Mouse (Mus musculus) neural tube, embryonic 11.5 days (tissue): ENCODE results near the gene Ctdspl2. TPM values are rescaled to one million over a fixed set of nuclear protein-coding genes. Genes with fewer than 3 reads are reported as not detected.

Experiments
- ATAC-seq: fragments of 200-750 bp; cut with Nextera tagmentation; 2 replicates; pipeline ENCODE4 v1.8.0; 2017; ENCODE audit warnings: moderate number of reproducible peaks, mild to moderate bottlenecking, moderate TSS enrichment, moderate library complexity; ENCODE audit not compliant: insufficient read depth, low FRiP score, low TSS enrichment
- DNase-seq: peaks from one replicate; pipeline ENCODE4 v3.0.0-alpha.2; 2015; ENCODE audit warnings: low spot score
- H3K27ac ChIP-seq: fragments of 300-500 bp; sonication (generic); 2 replicates; pipeline ENCODE4 v1.5.1; 2014; ENCODE audit warnings: low read depth, mild to moderate bottlenecking, low read length
- H3K27me3 ChIP-seq: fragments of 300-500 bp; sonication (generic); 2 replicates; pipeline ENCODE4 v1.6.1; 2014; ENCODE audit warnings: mild to moderate bottlenecking, low read length, mixed read lengths; ENCODE audit not compliant: control insufficient read depth, insufficient read depth
- H3K36me3 ChIP-seq: fragments of 300-500 bp; sonication (generic); 2 replicates; pipeline ENCODE4 v1.6.1; 2014; ENCODE audit warnings: mild to moderate bottlenecking, low read length, moderate library complexity, mixed read lengths; ENCODE audit not compliant: control insufficient read depth, insufficient read depth
- H3K4me1 ChIP-seq: fragments of 300-500 bp; sonication (generic); 2 replicates; pipeline ENCODE4 v1.6.1; 2014; ENCODE audit warnings: low read length, mixed read lengths; ENCODE audit not compliant: control insufficient read depth, insufficient read depth
- H3K4me2 ChIP-seq: fragments of 300-500 bp; sonication (generic); 2 replicates; pipeline ENCODE4 v1.6.1; 2014; ENCODE audit warnings: low read depth, mild to moderate bottlenecking, moderate library complexity
- H3K4me3 ChIP-seq: fragments of 300-500 bp; sonication (generic); 2 replicates; pipeline ENCODE4 v1.5.1; 2014; ENCODE audit warnings: low read depth, low read length
- H3K9ac ChIP-seq: fragments of 300-500 bp; sonication (generic); 2 replicates; pipeline ENCODE4 v1.6.1; 2014; ENCODE audit warnings: mild to moderate bottlenecking, low read length
- H3K9me3 ChIP-seq: fragments of 300-500 bp; sonication (generic); 2 replicates; pipeline ENCODE4 v1.6.1; 2016; ENCODE audit warnings: low read length; ENCODE audit not compliant: control insufficient read depth
- WGBS: fragments of 180-500 bp; shearing (Covaris S2); extraction: QIAGEN DNeasy Blood & Tissue Kit; methylation state at CpG from one replicate; pipeline ENCODE4 v1.1.7; 2014; 5-methylcytosine and 5-hydroxymethylcytosine counted together
- microRNA-seq: library from miRNA; unstranded; fragments of <30 nt; microRNA quantifications from one replicate; pipeline ENCODE4, GENCODE M21; 2016
- polyA plus RNA-seq: library from polyadenylated mRNA; unstranded; fragments of >200 nt; fragmentation: Nextera tagmentation; extraction: Ambion mirVana; gene quantifications from 2 replicates; pipeline ENCODE4 v1.2.1, GENCODE M21; 2014

Gene Ctdspl2
- polyA plus RNA-seq, 1 experiment from 2014 or later = 46.7 TPM

DNA sequence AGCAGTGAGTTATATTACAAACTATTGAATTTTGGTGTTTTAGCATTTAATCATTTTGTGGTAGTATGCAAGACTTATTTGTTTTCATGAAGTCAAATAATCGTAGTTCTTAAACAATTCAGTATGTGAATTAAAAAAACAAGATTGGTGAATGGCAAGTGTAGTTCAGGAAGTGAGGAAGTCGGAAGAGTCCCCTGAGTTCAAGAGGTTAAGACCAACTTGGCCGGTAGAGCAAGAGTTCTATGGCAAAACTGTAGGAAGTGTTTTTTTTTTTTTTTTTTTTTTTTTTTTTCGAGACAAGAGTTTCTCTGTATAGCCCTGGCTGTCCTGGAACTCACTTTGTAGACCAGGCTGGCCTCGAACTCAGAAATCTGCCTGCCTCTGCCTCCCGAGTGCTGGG is 76.2 kb downstream of the Ctdspl2 start:
- Histone ChIP-seq H3K4me1 (no peaks in the 10 kb centered on the region), H3K4me3 (no peak overlapping the region), H3K27ac (no peak overlapping the region), H3K27me3 (no peaks in the 10 kb centered on the region), H3K4me2 (no peak overlapping the region), H3K36me3 (no peaks in the 10 kb centered on the region), H3K9me3 (no peaks in the 10 kb centered on the region), H3K9ac (no peak overlapping the region)
- DNase-seq (no peak), ATAC-seq (no peak)
- 87% methylated on average over 5 of the region's 6 CpGs for WGBS

DNA sequence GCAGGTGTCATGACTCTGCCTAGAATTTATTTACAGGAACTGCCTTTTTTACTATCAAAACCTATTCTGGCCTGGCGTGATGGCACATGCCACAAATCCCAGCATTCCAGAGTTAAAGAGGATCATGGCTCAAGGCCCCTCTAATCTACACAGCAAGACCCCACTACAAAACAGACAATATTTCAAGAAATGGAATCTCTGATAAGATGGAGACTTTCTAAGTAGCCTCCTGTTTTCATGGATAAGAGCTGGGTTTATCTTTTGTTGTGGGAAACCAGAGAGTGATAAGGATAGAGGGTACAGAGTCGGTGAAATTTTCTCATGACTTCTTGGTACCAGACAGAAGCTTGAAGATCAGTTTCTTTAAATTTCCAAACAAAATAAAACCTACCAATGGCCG is 80.3 kb downstream of the Ctdspl2 start:
- WGBS = 96% methylated on average over 3 of the region's 3 CpGs
- ATAC-seq (no peak), DNase-seq (no peak)
- H3K27me3 ChIP-seq = no peaks in the 10 kb centered on the region
- no peaks in the 10 kb centered on the region; the same call in 1 of the 2 replicates for H3K36me3 ChIP-seq
- H3K27ac ChIP-seq = no peak overlapping the region
- H3K4me2 ChIP-seq = no peak overlapping the region
- H3K9me3 ChIP-seq = no peaks in the 10 kb centered on the region
- H3K4me3 ChIP-seq = no peak overlapping the region
- no peak overlapping the region for H3K9ac ChIP-seq
- H3K4me1 ChIP-seq = no peaks in the 10 kb centered on the region

DNA sequence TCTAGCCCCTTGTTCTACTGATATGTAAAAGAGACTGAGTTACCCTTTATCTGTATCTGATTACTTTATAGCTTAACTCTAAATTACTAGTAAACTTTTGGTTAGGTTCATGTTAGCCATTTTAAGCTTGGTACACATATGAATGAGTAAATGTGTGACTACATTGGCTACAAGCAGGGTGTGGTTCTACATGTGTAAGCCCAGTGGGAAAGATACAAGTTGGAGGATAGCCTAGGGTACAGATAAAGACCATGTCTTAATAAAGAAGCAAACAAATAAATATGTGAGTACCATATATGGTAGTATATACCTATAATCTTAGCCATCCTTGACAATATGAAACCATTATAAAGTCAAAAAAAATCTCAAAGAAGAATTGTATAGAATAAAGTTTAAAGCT is 88.1 kb downstream of the Ctdspl2 start:
- Histone ChIP-seq H3K9me3 (no peaks in the 10 kb centered on the region), H3K36me3 (peaks cover 2% of the 10 kb centered on the region)
- no peak for ATAC-seq

DNA sequence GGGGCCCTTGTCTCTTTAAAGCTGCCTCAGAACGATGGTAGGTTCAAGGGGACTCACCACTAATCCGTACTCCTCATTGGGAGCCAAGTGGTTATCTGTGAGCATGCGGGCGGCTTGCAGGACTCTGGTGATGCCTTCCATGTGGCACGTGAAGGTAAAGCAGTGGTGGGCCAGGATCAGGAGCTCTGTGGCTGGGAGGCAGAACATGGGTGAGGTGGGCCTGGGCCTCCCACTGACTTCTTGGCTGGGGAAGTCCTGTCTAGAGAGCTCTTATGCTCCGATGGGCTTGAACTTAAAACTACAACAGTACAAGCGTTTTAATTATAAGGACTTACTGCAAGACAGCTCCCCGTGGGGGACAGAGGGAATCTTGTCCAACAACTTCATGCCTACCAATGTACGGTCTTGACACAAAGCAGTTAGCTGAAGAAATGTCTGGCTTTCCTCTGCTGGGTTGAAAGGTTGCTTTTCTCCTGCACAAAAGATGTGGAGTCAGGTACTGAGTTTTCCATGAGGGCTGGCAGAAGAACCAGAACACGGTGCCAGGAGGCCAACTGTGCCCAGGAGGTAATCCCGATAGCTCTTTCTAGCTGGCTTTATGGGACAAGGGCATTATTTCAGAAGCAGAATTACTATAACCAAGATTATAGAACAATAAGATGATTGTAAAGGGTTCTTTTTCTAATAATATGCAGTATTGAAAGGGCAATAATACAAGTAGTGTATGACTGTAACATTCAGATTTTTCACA is 103.7 kb downstream of the Ctdspl2 start:
- Histone ChIP-seq H3K36me3 (peaks cover 7% of the 10 kb centered on the region), H3K9ac (no peak overlapping the region), H3K27me3 (no peaks in the 10 kb centered on the region), H3K4me3 (no peak overlapping the region), H3K9me3 (no peaks in the 10 kb centered on the region), H3K27ac (no peak overlapping the region), H3K4me2 (no peak overlapping the region), H3K4me1 (no peaks in the 10 kb centered on the region)
- DNase-seq = no peak
- ATAC-seq = no peak
- WGBS = 92% methylated on average over 11 of the region's 11 CpGs

More for the DNA sequence above, 88.1 kb downstream of the Ctdspl2 start:
- DNase-seq = no peak
- Histone ChIP-seq H3K9ac (no peak overlapping the region), H3K4me1 (no peaks in the 10 kb centered on the region), H3K27me3 (no peaks in the 10 kb centered on the region), H3K4me2 (no peak overlapping the region), H3K4me3 (no peak overlapping the region), H3K27ac (no peak overlapping the region)

Small RNAs within 50 kb of the gene (microRNA-seq; reads per million reads assigned to microRNA genes)
- gene Gm47314 = not detected

Other genes starting within 250 kb of the Ctdspl2 start
- gene Frmd5, start 148.9 kb upstream of the Ctdspl2 start, polyA plus RNA-seq = 14.7 and 18.0 TPM in 2 replicates
- 25.3 and 27.8 TPM in 2 replicates for gene Casc4, start 89.0 kb upstream of the Ctdspl2 start, polyA plus RNA-seq
- 0.26 and 0.44 TPM in 2 replicates for gene Mageb3, start 91 bp downstream of the Ctdspl2 start, polyA plus RNA-seq
- gene Eif3j1, start 72.5 kb downstream of the Ctdspl2 start, polyA plus RNA-seq = 13.6 and 14.6 TPM in 2 replicates
- gene Spg11, start 162.4 kb downstream of the Ctdspl2 start, polyA plus RNA-seq = 13.4 and 14.5 TPM in 2 replicates
- gene B2m, start 191.7 kb downstream of the Ctdspl2 start, polyA plus RNA-seq = 117 and 123 TPM in 2 replicates
- 0.18 TPM in 1 of 2 replicates, not detected in the other for gene Trim69, start 204.7 kb downstream of the Ctdspl2 start, polyA plus RNA-seq
- gene Patl2, start 230.2 kb downstream of the Ctdspl2 start, polyA plus RNA-seq = not detected in 2 replicates
- not detected in 2 replicates for gene Terb2, start 230.3 kb downstream of the Ctdspl2 start, polyA plus RNA-seq